Mouse (Mus musculus) erythroid progenitor cell, adult 5-6 weeks (primary cell): ENCODE results near the gene Gm17359. TPM values are rescaled to one million over a fixed set of nuclear protein-coding genes. Genes with fewer than 3 reads are reported as not detected.

ENCODE experiments used
- total RNA-seq, 2 experiments: library from RNA; stranded (forward) in 1 of 2; stranded (reverse) in 1 of 2; fragments of 150-400 nt in 1 of 2; fragments of 186-747, 209-891 nt in 1 of 2; gene quantifications; 2 replicates each; pipeline versions ENCODE4 v1.2.3 to v1.2.4; 2015 to 2017; ENCODE audit warnings: low replicate concordance in 2 of 2

Gm17359 gene
- total RNA-seq, 2 experiments from 2014 or later: not detected

Other genes with a start within 250 kb of the Gm17359 start
- gene Rapgef2, start 50.1 kb upstream of the Gm17359 start, total RNA-seq (2015; ENCODE audit: low replicate concordance): 2.1 and 7.6 TPM in 2 replicates
- gene Rapgef2, start 50.1 kb upstream of the Gm17359 start, total RNA-seq (2017; ENCODE audit: low replicate concordance): 0.38 and 2.8 TPM in 2 replicates
- gene Fnip2, start 231.1 kb downstream of the Gm17359 start, total RNA-seq (2015; ENCODE audit: low replicate concordance): 73.2 and 101 TPM in 2 replicates
- 85.6 and 109 TPM in 2 replicates for gene Fnip2, start 231.1 kb downstream of the Gm17359 start, total RNA-seq (2017; ENCODE audit: low replicate concordance)